Mouse (Mus musculus): ENCODE results near the gene Cd86. TPM values are rescaled to one million over a fixed set of nuclear protein-coding genes. Genes with fewer than 3 reads are reported as not detected.

Cd86 gene
- polyA plus RNA-seq, 1 experiment from 2014 or later, result 1.2 TPM

GRCm38 (mm10) chr16:36631607-36632006 lies 34.3 kb downstream of the Cd86 start:
- Histone ChIP-seq H3K4me2 (replicated peaks) (no peak overlapping the region), H3K27me3 (no peaks in the 10 kb centered on the region), H3K9me3 (no peaks in the 10 kb centered on the region), H3K9ac (no peak overlapping the region), H3K4me1 (no peaks in the 10 kb centered on the region), H3K27ac (no peak overlapping the region), H3K4me3 (no peak overlapping the region), H3K36me3 (no peaks in the 10 kb centered on the region)
- ATAC-seq (ENCODE audit: low FRiP score, low read depth), result no peak
- 86% methylated on average over 5 of the region's 5 CpGs for whole genome bisulfite sequencing

DNA sequence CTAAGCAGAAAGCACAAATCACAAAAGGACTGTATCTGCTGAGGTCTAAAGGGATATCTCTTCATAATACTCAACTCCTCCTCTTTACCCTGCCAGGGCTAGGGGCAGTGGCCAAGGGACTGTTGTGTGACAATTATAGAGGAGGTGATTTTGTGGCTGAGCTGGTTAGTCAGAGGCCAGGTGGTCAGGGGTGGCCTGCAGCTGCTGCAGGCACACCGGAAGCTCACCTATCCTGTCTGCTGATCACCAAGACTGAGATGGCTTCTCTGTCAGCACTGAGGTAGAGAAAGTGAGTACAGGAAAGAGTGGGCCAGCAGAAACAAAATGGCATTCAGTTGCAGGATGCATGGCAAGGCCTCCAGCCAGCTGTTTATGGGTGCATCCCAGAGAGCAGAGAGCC lies 38.1 kb downstream of the Cd86 start:
- no peak for ATAC-seq (ENCODE audit: low FRiP score, low read depth)
- Histone ChIP-seq H3K9me3 (no peaks in the 10 kb centered on the region), H3K4me1 (no peaks in the 10 kb centered on the region), H3K27me3 (no peaks in the 10 kb centered on the region), H3K27ac (no peak overlapping the region), H3K4me2 (replicated peaks) (no peak overlapping the region), H3K4me3 (no peak overlapping the region), H3K9ac (no peak overlapping the region), H3K36me3 (no peaks in the 10 kb centered on the region)
- 88% methylated on average over 1 of the region's 1 CpGs for WGBS

DNA sequence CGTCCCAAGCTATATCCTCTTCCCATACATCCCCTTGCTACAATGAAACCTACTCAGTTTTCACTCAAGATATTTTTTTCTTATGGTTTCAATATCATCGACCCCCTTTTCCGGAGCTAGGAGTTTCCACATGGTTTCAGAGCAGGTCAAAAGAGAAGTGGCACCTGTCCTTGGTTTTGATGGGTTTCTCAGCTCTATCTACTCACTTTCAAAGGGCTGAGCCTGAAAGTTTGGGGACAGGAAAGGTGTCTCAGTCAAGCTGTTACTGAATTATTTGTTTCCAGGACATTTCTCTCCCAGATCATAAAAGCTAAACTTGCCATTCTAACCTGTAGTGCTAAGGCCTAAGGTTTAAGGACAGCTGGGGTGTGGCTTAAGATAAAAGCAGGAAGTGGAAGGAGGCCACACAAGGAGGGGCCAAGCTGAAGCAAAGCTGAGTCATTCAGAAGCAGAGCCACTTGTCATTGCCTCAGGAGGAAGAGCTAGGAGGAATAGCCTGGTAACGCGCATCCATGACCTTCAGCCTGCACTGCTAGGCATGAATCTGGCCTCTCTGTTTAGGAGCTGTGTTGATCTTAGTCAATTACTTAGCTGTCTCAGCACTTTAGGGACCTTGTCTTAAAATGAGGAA lies 39.2 kb downstream of the Cd86 start:
- H3K4me1 ChIP-seq, result no peaks in the 10 kb centered on the region
- no peak overlapping the region for H3K9ac ChIP-seq
- no peaks in the 10 kb centered on the region for H3K9me3 ChIP-seq
- H3K4me2 ChIP-seq (replicated peaks), result no peak overlapping the region
- no peak for ATAC-seq (ENCODE audit: low FRiP score, low read depth)
- no peak overlapping the region for H3K27ac ChIP-seq
- H3K27me3 ChIP-seq, result no peaks in the 10 kb centered on the region
- H3K4me3 ChIP-seq, result no peak overlapping the region
- WGBS, result 88% methylated on average over 5 of the region's 5 CpGs
- H3K36me3 ChIP-seq, result no peaks in the 10 kb centered on the region

DNA sequence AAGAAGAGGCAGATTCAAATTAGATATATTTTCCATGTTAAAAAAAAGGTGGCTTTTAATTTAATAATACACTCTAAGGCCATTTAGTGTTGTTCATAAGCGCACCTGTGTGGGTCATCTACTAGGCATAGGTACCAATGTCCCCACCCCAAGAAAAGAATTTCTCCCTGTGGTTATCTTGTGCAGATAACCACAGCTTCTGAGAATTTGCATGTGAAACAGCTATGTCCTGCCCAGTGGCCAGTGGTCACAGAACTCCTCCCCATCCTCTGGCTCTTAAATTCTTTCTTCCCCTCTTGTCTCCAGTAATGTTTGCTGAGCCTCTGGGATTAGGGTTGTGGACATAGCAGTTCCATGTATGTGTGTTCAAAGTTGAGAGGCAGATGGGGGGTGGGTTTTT lies 40.0 kb downstream of the Cd86 start:
- WGBS, result 96% methylated on average over 1 of the region's 1 CpGs
- no peak for ATAC-seq (ENCODE audit: low FRiP score, low read depth)
- Histone ChIP-seq H3K27me3 (no peaks in the 10 kb centered on the region), H3K9me3 (no peaks in the 10 kb centered on the region), H3K36me3 (no peaks in the 10 kb centered on the region), H3K27ac (no peak overlapping the region), H3K4me2 (replicated peaks) (no peak overlapping the region), H3K4me1 (no peaks in the 10 kb centered on the region), H3K4me3 (no peak overlapping the region), H3K9ac (no peak overlapping the region)

DNA sequence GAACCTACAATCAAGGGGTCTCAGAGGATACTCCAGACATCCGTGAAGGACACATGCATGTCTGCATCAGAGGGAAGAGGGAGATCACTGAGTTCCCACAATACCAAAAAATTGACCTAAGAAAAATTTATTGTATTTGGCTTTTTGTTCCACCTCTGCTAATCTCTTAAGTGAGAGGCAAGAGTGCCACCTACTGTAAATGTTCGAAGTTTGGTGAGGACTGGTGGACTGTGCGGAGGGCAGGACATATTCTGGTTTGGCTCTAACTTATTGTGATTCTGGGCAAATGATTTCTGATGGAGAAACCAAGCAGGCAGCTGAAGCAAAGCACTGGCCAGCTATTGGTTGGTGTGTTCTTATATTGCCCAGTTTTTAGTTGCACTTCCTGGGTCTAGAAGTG lies 43.6 kb downstream of the Cd86 start:
- peak; percentile 54; the same call in 1 of the 2 replicates for ATAC-seq (ENCODE audit: low FRiP score, low read depth)
- no peaks in the 10 kb centered on the region for H3K9me3 ChIP-seq
- H3K27ac ChIP-seq, result no peak overlapping the region
- H3K9ac ChIP-seq, result no peak overlapping the region
- no peaks in the 10 kb centered on the region for H3K4me1 ChIP-seq
- H3K27me3 ChIP-seq, result no peaks in the 10 kb centered on the region
- WGBS, result 82% methylated on average over 3 of the region's 3 CpGs
- H3K4me3 ChIP-seq, result no peak overlapping the region
- no peaks in the 10 kb centered on the region for H3K36me3 ChIP-seq
- H3K4me2 ChIP-seq (replicated peaks), result no peak overlapping the region

- WGBS, result 73% methylated on average over 3 of the region's 3 CpGs
- no peaks in the 10 kb centered on the region for H3K27me3 ChIP-seq
- H3K4me1 ChIP-seq, result no peaks in the 10 kb centered on the region
- no peak overlapping the region for H3K4me3 ChIP-seq
- H3K4me2 ChIP-seq (replicated peaks), result no peak overlapping the region
- H3K36me3 ChIP-seq, result no peaks in the 10 kb centered on the region
- no peaks in the 10 kb centered on the region for H3K9me3 ChIP-seq
- H3K9ac ChIP-seq, result no peak overlapping the region
- no peak for ATAC-seq (ENCODE audit: low FRiP score, low read depth)
- no peak overlapping the region for H3K27ac ChIP-seq
Measured at GRCm38 (mm10) chr16:36621108-36621507, 44.8 kb downstream of the Cd86 start.

DNA sequence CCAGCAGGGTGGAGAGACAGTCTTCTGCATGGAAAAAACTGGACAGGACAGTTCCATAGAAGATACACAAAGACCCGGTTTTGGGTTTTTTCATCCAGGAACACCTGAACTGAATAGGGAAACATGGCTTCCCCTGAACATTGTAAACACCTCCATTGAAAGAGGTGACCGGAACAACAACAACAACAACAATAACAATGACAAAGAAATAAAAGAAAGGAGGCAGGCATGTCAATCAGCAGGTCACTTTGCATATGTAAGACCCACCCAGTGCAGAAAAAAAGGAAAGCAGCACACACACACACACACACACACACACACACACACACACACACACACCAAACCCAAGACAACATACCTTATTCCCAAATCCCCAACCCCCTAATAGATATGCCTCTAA lies 52.2 kb downstream of the Cd86 start:
- no peak overlapping the region for H3K9ac ChIP-seq

DNA sequence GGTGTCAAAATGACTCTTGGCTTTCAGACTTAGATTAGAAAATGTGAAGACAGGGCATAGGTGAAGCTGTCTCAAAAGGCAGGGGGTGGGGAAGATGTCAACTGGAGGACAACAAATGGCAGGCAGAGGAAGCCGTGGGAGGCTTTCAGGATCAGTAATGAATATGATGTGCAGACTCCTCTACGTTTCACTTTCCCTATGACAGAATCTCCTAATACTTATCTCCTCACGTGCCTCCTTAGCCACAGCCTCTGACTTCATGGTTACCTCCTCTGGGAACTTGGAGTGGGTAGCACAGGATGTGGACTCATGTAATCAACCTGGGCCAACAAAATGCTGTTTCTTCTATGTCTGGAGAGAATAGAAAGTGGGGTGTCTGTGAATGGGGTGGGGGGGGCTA lies 63.2 kb downstream of the Cd86 start:
- Histone ChIP-seq H3K27me3 (no peaks in the 10 kb centered on the region), H3K36me3 (no peaks in the 10 kb centered on the region), H3K9me3 (no peaks in the 10 kb centered on the region), H3K4me3 (no peak overlapping the region), H3K27ac (no peak overlapping the region), H3K4me2 (replicated peaks) (no peak overlapping the region), H3K9ac (no peak overlapping the region), H3K4me1 (no peaks in the 10 kb centered on the region)
- WGBS, result 74% methylated on average over 3 of the region's 3 CpGs
- no peak for ATAC-seq (ENCODE audit: low FRiP score, low read depth)

More for the DNA sequence above, 52.2 kb downstream of the Cd86 start:
- ATAC-seq (ENCODE audit: low FRiP score, low read depth), result no peak
- Histone ChIP-seq H3K36me3 (no peaks in the 10 kb centered on the region), H3K4me1 (no peaks in the 10 kb centered on the region), H3K27me3 (no peaks in the 10 kb centered on the region), H3K4me3 (no peak overlapping the region), H3K27ac (no peak overlapping the region), H3K4me2 (replicated peaks) (no peak overlapping the region), H3K9me3 (no peaks in the 10 kb centered on the region)
- WGBS, result 81% methylated on average over 2 of the region's 2 CpGs

GRCm38 (mm10) chr16:36598265-36598664 lies 67.6 kb downstream of the Cd86 start:
- no peaks in the 10 kb centered on the region for H3K4me1 ChIP-seq
- no peak overlapping the region for H3K27ac ChIP-seq
- no peak for ATAC-seq (ENCODE audit: low FRiP score, low read depth)
- H3K36me3 ChIP-seq, result no peaks in the 10 kb centered on the region
- no peak overlapping the region for H3K9ac ChIP-seq
- no peak overlapping the region for H3K4me3 ChIP-seq
- WGBS, result 77% methylated on average over 4 of the region's 4 CpGs
- H3K4me2 ChIP-seq (replicated peaks), result no peak overlapping the region
- H3K9me3 ChIP-seq, result no peaks in the 10 kb centered on the region
- H3K27me3 ChIP-seq, result no peaks in the 10 kb centered on the region

- Histone ChIP-seq H3K36me3 (no peaks in the 10 kb centered on the region), H3K4me2 (replicated peaks) (no peak overlapping the region), H3K9me3 (no peaks in the 10 kb centered on the region), H3K9ac (no peak overlapping the region), H3K4me1 (no peaks in the 10 kb centered on the region), H3K27ac (no peak overlapping the region), H3K4me3 (no peak overlapping the region), H3K27me3 (no peaks in the 10 kb centered on the region)
- WGBS, result 79% methylated on average over 10 of the region's 10 CpGs
- ATAC-seq (ENCODE audit: low FRiP score, low read depth), result no peak
Measured at GRCm38 (mm10) chr16:36596671-36597410, 69.0 kb downstream of the Cd86 start.

DNA sequence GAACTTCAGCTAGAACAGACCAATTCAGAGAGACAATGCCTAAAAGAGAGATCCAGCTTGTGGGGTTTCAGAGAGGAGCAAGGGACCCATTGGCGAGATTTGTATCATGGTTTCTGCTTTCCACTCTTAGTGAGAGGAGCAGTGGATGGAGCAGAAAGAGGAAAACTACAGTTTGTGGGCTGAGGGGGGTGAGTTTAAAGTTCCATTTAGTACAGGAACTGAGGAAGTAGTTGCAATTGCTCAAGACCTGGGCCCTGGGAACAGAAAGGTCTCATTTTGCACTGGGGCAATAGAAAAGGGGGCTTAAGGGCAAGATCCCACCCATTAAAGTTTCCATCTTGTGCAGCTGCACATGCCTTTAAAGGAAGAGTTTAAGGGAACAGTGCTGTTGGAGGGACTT lies 76.0 kb downstream of the Cd86 start:
- Histone ChIP-seq H3K9ac (no peak overlapping the region), H3K4me3 (no peak overlapping the region)
- 74% methylated on average over 1 of the region's 1 CpGs for WGBS

DNA sequence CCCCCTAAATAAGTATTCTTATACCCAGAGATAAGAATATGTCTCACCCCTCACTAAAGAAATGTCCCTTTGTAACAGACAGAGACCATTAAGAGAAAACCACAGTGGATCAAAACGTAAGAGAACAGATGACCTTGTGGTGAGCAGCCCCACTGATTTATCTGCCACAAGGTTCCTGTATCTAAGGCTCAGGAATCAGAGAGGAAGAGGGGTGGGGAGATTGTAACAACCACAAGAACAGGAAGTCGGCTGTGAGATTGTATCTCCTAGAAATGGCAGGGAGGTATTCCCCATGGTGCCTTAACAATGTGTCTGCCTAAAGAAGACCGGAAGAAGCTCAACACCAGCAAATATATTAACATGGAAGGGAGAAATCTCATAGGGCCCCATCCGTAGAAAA lies 77.9 kb downstream of the Cd86 start:
- H3K27me3 ChIP-seq, result no peaks in the 10 kb centered on the region
- no peak overlapping the region for H3K4me3 ChIP-seq
- WGBS, result 63% methylated on average over 4 of the region's 4 CpGs
- no peak overlapping the region for H3K27ac ChIP-seq
- no peaks in the 10 kb centered on the region for H3K9me3 ChIP-seq
- H3K36me3 ChIP-seq, result no peaks in the 10 kb centered on the region
- no peaks in the 10 kb centered on the region for H3K4me1 ChIP-seq
- no peak overlapping the region for H3K4me2 ChIP-seq (replicated peaks)
- H3K9ac ChIP-seq, result no peak overlapping the region
- ATAC-seq (ENCODE audit: low FRiP score, low read depth), result no peak

More for the DNA sequence above, 76.0 kb downstream of the Cd86 start:
- H3K4me2 ChIP-seq (replicated peaks), result no peak overlapping the region
- H3K4me1 ChIP-seq, result no peaks in the 10 kb centered on the region
- ATAC-seq (ENCODE audit: low FRiP score, low read depth), result no peak
- no peaks in the 10 kb centered on the region for H3K36me3 ChIP-seq
- no peak overlapping the region for H3K27ac ChIP-seq
- no peaks in the 10 kb centered on the region for H3K9me3 ChIP-seq
- H3K27me3 ChIP-seq, result no peaks in the 10 kb centered on the region

DNA sequence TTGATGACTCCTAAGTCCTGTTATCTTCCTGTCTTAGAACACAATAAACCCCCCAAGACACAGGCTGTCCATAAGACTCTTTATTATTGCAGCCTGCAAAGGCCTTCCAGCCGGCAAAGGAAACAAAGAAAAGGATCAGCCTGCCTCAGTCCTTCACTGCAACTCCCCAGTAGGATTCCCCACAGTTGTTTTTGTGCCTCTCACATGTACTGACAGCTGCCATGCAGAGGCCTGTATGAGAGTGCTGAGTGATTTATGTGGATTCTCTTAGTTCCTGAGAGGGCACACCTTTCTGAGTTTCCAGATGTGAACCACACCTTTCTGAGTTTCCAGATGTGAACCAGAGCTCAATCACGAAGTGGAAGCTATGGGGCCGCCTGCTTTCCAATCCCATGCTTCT lies 83.8 kb downstream of the Cd86 start:
- Histone ChIP-seq H3K9ac (no peak overlapping the region), H3K27ac (no peak overlapping the region; the same call in 1 of the 2 replicates), H3K36me3 (no peaks in the 10 kb centered on the region), H3K27me3 (no peaks in the 10 kb centered on the region), H3K9me3 (0 out of 2 replicates have a peak, but pooled peaks cover 7% of the 10 kb centered on the region), H3K4me3 (no peak overlapping the region), H3K4me2 (replicated peaks) (no peak overlapping the region), H3K4me1 (peaks cover 10% of the 10 kb centered on the region; the same call in 1 of the 2 replicates)
- ATAC-seq (ENCODE audit: low FRiP score, low read depth), result peak; percentile 61; the same call in 1 of the 2 replicates
- WGBS, result 27% methylated on average over 3 of the region's 3 CpGs

Measured in limb, embryonic 13.5 days (tissue).